Mouse (Mus musculus) bone marrow macrophage, adult 2 months (primary cell): ENCODE measurements around the gene Zfp217.

Experiments
- CTCF ChIP-seq: IDR thresholded peaks from 2 replicates; pipeline ENCODE4 v1.5.1; 2012; ENCODE audit warnings: low read depth, mild to moderate bottlenecking, low read length, moderate library complexity
- POLR2A ChIP-seq: IDR thresholded peaks from 2 replicates; pipeline ENCODE4 v1.6.1; 2012; ENCODE audit warnings: mild to moderate bottlenecking, low read depth, low read length, borderline replicate concordance

DNA sequence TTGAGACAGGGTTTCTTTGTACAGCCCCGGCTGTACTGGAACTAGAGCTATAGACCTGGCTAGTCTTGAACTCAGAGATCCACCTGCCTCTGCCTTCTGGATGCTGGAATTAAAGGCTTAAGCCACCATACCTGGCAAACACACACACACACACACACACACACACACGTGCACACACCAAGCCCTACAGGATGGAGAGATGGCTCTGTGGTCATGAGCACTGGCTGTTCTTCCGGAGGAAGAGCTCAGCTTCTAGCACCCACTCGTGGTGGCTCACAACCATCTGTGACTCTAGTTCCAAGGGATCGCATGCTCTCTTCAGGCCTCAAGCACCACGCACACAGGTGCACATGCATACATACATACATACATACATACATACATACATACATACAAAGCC, 43.5 kb downstream of the Zfp217 start:
- TF ChIP-seq CTCF (no peak), POLR2A (no peak)
